Mouse (Mus musculus) ES-E14 (cell line): ENCODE measurements around the gene Zfp819. TPM values are rescaled to one million over a fixed set of nuclear protein-coding genes. Genes with fewer than 3 reads are reported as not detected.

Source experiments
- DNase-seq: peaks from one replicate; pipeline ENCODE4 v3.0.0-alpha.2; 2013; ENCODE audit warnings: low read depth, low spot score
- H3K27ac ChIP-seq: 2 replicates; pipeline ENCODE4 v1.5.1; 2012; ENCODE audit warnings: low read depth, mild to moderate bottlenecking, low read length, moderate library complexity, mixed read lengths; ENCODE audit not compliant: poor library complexity, insufficient read depth, severe bottlenecking
- H3K36me3 ChIP-seq: 2 replicates; pipeline ENCODE4 v1.6.1; 2012; ENCODE audit warnings: mild to moderate bottlenecking, low read length, moderate library complexity, mixed read lengths; ENCODE audit not compliant: control insufficient read depth, poor library complexity, insufficient read depth, severe bottlenecking
- H3K4me1 ChIP-seq, 2 experiments: fragments of 150-350 bp in 1 of 2; sonication (generic) in 1 of 2; 2 replicates each; pipeline ENCODE4 v1.6.1; 2012; ENCODE audit warnings: low read length in 2 of 2, mild to moderate bottlenecking in 1 of 2, mixed read lengths in 1 of 2; ENCODE audit not compliant: control insufficient read depth in 2 of 2, insufficient read depth in 2 of 2, poor library complexity in 1 of 2
- H3K4me3 ChIP-seq, 2 experiments: fragments of 150-350 bp in 1 of 2; sonication (generic) in 1 of 2; 2 replicates each; pipeline ENCODE4 v1.5.1; 2012; ENCODE audit warnings: low read length in 2 of 2, low read depth in 1 of 2, mild to moderate bottlenecking in 1 of 2, mixed read lengths in 1 of 2; ENCODE audit not compliant: insufficient read depth in 1 of 2, poor library complexity in 1 of 2, severe bottlenecking in 1 of 2
- H3K9ac ChIP-seq: 2 replicates; pipeline ENCODE4 v1.6.1; 2012; ENCODE audit warnings: low read depth, mild to moderate bottlenecking, low read length, mixed read lengths; ENCODE audit not compliant: poor library complexity, insufficient read depth, severe bottlenecking
- H3K9me3 ChIP-seq: fragments of 150-350 bp; sonication (generic); 2 replicates; pipeline ENCODE4 v1.6.1; 2012; ENCODE audit warnings: low read depth, mild to moderate bottlenecking, low read length; ENCODE audit not compliant: control insufficient read depth, insufficient read depth
- CHD2 ChIP-seq: IDR thresholded peaks from 2 replicates; pipeline ENCODE4 v1.6.1; 2014; ENCODE audit warnings: mild to moderate bottlenecking, low read depth, low read length, inconsistent platforms
- HCFC1 ChIP-seq: IDR thresholded peaks from 2 replicates; pipeline ENCODE4 v1.6.1; 2012; ENCODE audit warnings: low read length, inconsistent platforms, borderline replicate concordance; ENCODE audit not compliant: insufficient read depth
- MAFK ChIP-seq: IDR thresholded peaks from 2 replicates; pipeline ENCODE4 v1.6.1; 2014; ENCODE audit warnings: mild to moderate bottlenecking, low read depth, low read length, inconsistent platforms; ENCODE audit not compliant: insufficient read depth
- ZC3H11A ChIP-seq: IDR thresholded peaks from 2 replicates; pipeline ENCODE4 v1.6.1; 2012; ENCODE audit warnings: low read depth, mild to moderate bottlenecking, inconsistent platforms, low read length, borderline replicate concordance
- ZNF384 ChIP-seq: IDR thresholded peaks from 2 replicates; pipeline ENCODE4 v1.6.1; 2012; ENCODE audit warnings: low read depth, low read length, inconsistent platforms
- in situ Hi-C, 2 experiments: fragments of 600-800 bp; cut with MboI; formaldehyde crosslinking; loops; one replicate each; pipeline ENCODE4 v1.15.1; 2025; ENCODE audit warnings: low sequenced_read_pairs in 2 of 2, inconsistent platforms in 1 of 2; ENCODE audit not compliant: unreplicated experiment in 2 of 2
- total RNA-seq: library from RNA; depleted of rRNA; stranded (reverse); fragments of 300-350 nt; gene quantifications from 2 replicates; pipeline ENCODE4 v1.2.3, GENCODE M21; 2012

The Zfp819 gene
- total RNA-seq, 1 experiment = 13.0 TPM

DNA sequence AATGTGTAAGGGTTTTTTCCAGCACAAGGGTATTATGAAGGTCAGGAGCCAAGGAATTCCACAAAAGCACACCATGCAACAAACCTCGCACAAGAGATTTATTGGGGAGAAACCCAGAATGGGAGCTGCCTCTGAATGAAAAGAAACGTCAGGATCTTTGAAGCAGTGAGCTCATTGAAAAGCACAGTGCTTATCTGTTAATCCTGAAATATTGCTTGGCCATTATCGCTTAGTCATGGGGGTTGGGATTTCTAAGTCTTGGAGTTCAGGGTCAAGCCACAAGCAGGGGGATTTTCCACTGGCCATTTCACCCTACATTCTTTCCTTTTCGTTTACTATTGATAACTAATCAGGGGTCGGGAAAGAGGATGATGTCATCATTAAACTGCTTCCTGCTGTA is 5.1 kb upstream of the Zfp819 start:
- H3K4me1 ChIP-seq = peaks cover 8 to 23% of the 10 kb centered on the region in 2 experiments
- H3K36me3 ChIP-seq = no peaks in the 10 kb centered on the region
- in situ Hi-C loops = no loop called here
- H3K9ac ChIP-seq = no peak overlapping the region; the same call in 1 of the 2 replicates
- no peaks in the 10 kb centered on the region for H3K9me3 ChIP-seq
- H3K27ac ChIP-seq = peak overlapping the region; percentile 78; the same call in 1 of the 2 replicates
- DNase-seq = no peak
- TF ChIP-seq MAFK (peak; percentile 76), ZNF384 (no peak)
- no peak overlapping the region for H3K4me3 ChIP-seq

GRCm38 (mm10) chr7:43607743-43608287 is 846 bp downstream of the Zfp819 start:
- peak overlapping the region; percentile 71 to 86 for H3K4me3 ChIP-seq
- peaks cover 12% of the 10 kb centered on the region; the same call in 1 of the 2 replicates for H3K36me3 ChIP-seq
- H3K9me3 ChIP-seq = no peaks in the 10 kb centered on the region
- peak; percentile 70 for DNase-seq
- peak overlapping the region; percentile 81 for H3K9ac ChIP-seq
- TF ChIP-seq HCFC1 (no peak), MAFK (0 out of 2 replicates have a peak, but pooled peaks have one; percentile 39), CHD2 (peak; percentile 31; the same call in 1 of the 2 replicates)
- in situ Hi-C loops = no loop called here
- peak overlapping the region; percentile 78 for H3K27ac ChIP-seq
- H3K4me1 ChIP-seq = peaks cover 9 to 16% of the 10 kb centered on the region in 2 experiments

DNA sequence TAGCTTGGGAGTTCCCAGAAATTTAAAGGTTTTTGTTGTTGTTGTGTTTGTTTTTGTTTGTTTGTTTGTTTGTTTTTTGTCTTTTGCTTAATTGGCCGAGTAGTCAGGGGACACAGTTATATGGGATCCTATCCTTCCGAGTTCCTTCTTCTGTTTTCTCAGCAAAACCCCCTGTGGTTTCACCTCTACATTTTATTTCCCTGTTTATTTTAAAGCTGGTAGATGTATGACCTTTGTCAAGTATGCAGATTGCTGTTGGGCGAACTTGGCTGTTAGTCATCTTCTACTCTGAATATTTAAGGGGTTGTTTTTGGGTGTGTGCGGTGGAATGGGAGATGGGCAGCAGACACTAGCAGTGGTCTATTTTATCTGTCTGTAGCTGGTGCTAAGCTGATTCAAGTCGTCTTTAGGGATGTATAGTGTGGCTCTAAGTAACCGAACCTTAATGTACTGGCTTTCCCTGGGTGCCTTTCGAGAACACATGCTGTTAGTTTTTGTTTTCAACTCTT is 1.4 kb downstream of the Zfp819 start:
- H3K4me1 ChIP-seq = peaks cover 9 to 16% of the 10 kb centered on the region in 2 experiments; a peak in 3 of 4 replicates
- H3K4me3 ChIP-seq = peak overlapping the region; percentile 55 to 60
- TF ChIP-seq MAFK = no peak
- TF ChIP-seq ZNF384 = no peak; the same call in 1 of the 2 replicates
- TF ChIP-seq HCFC1 = no peak
- TF ChIP-seq ZC3H11A = no peak
- no peak for TF ChIP-seq CHD2
- DNase-seq = peak; percentile 21
- peak overlapping the region; percentile 68 for H3K27ac ChIP-seq
- H3K9me3 ChIP-seq = no peaks in the 10 kb centered on the region
- in situ Hi-C loops = no loop called here
- H3K36me3 ChIP-seq = peaks cover 14% of the 10 kb centered on the region; the same call in 1 of the 2 replicates
- H3K9ac ChIP-seq = peak overlapping the region; percentile 44; the same call in 1 of the 2 replicates

DNA sequence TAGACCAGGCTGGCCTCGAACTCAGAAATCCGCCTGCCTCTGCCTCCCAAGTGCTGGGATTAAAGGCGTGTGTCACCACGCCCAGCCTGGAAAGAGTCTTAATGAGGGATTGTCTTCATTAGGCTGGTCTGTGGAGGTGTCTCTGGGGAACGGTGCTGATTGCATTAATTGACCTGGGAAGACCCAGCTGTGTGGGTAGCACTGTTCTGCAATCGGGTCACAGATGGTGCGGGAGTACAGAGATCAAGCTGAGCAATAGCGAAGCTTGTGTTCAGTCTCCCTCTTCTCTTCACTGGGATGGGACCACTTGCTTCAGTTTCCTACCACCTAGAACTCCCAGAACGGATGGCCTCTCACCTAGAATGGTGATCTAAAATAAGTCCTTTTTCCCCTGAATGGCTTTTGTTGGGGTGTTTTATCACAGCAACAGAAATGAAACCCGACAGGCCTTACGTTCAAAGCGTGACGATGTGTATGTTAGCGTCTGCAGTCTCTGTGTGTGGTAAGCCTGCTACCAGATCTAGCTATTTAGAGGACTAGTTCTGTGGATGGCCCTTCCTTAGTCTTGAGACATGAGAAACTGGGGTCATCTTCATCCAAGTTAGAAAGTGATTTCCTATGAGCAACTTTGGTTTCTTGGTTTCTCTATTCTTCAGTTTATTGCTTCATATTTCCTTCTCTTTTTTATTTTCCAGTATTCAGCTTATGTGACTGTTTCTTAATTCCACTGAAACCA is 7.0 kb downstream of the Zfp819 start:
- Histone ChIP-seq H3K9me3 (no peaks in the 10 kb centered on the region), H3K9ac (no peak overlapping the region), H3K36me3 (peaks cover 44% of the 10 kb centered on the region), H3K4me1 (peaks cover 0 to 3% of the 10 kb centered on the region in 2 experiments; a peak in 2 of 4 replicates), H3K4me3 (no peak overlapping the region), H3K27ac (no peak overlapping the region)
- in situ Hi-C loops = no loop called here
- no peak for DNase-seq
- TF ChIP-seq HCFC1 = no peak
- no peak for TF ChIP-seq MAFK
- TF ChIP-seq ZNF384 = no peak
- no peak for TF ChIP-seq ZC3H11A
